Mouse (Mus musculus) gastrocnemius, postnatal 10 days (tissue): ENCODE data around the gene Ccdc15. TPM values are rescaled to one million over a fixed set of nuclear protein-coding genes. Genes with fewer than 3 reads are reported as not detected.

Experiments used
- DNase-seq: peaks from one replicate; pipeline ENCODE4 v3.0.0; 2021; ENCODE audit warnings: mixed read lengths
- total RNA-seq, 2 experiments: library from RNA; stranded (reverse); gene quantifications; 2 replicates each; pipeline ENCODE4 v1.2.3; 2021

Ccdc15 gene
- total RNA-seq, 2 experiments from 2014 or later, result 1.9 to 2.6 TPM

GRCm38 (mm10) chr9:37232201-37233195 is 115.7 kb downstream of the Ccdc15 start:
- DNase-seq, result no peak

DNA sequence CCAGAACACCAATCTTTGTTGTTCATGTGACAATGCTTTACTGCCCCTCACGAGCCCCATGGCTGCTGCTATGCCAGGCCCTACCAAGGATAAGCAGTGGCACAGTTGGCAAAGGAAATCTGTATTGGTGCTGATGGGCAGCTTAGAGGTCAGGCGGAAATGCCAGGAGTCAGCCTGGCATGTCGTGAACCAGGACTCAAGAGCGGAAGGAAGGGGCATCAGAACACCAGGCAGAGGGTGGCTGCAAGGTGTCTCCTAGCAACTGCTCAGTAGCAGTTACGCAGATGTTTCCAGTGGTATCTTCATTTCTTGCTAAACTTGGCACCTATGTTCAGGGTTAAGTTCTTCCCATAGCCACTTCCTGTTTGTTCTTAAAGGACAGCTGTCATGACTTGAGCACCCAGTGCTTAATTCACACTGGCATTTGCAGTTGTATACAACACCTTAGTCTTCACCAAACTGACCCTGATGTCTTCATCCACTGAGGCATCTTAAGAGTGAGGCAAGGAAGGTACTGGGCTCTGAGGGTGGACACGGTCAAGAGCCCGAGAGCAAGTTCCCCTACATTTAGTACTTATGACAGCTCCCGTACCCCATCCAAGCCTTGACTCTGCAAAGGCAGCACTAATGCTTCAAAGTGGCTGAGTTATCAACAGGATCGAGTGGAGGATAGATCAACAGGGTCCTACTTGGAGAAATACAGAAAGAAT is 117.6 kb downstream of the Ccdc15 start:
- DNase-seq, result no peak

DNA sequence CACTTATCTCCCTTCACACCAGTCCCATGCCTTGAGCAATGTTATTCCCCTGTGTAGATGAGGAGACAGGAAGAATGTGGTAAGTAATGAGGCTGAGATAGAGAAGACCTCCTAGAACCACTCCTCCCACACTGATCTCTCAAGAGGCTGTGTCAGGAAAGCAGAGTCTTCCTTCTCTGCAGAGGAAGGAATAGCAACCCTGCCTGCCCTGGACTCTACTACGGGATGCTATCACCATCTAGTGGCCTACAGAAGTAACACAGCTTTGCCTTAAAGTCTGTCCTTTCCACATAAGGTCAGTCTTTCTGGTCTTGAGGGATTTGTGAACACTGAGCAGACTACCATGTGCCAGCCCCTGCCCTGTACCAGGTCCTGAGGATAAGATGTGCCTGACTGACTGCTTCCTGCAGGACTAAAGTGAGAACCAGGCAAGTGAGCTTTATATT is 118.3 kb downstream of the Ccdc15 start:
- peak; percentile 45 for DNase-seq

Other genes with a start within 250 kb of the Ccdc15 start
- gene Pknox2, start 201.0 kb downstream of the Ccdc15 start, total RNA-seq, result 10 to 100 TPM; 27.9 TPM
- 1 to 10 TPM; 3.6 to 3.7 TPM for gene Tmem218, start 140.2 kb downstream of the Ccdc15 start, total RNA-seq
- 1 to 10 TPM; 1.8 to 8.8 TPM for gene Slc37a2, start 92.7 kb downstream of the Ccdc15 start, total RNA-seq
- 1 to 10 TPM in 1 of 2 experiments, under 1 TPM in 1; 0.84 to 1.6 TPM for gene Hepacam, start 18.9 kb upstream of the Ccdc15 start, total RNA-seq
- 10 to 100 TPM; 21.1 to 25.4 TPM for gene Robo4, start 53.5 kb upstream of the Ccdc15 start, total RNA-seq
- under 1 TPM; 0.18 to 0.21 TPM for gene Robo3, start 84.8 kb upstream of the Ccdc15 start, total RNA-seq
- gene Msantd2, start 140.9 kb upstream of the Ccdc15 start, total RNA-seq, result 10 to 100 TPM in 1 of 2 experiments, 1 to 10 TPM in 1; 8.9 to 12.3 TPM
- gene Esam, start 179.6 kb upstream of the Ccdc15 start, total RNA-seq, result 10 to 100 TPM; 50.9 to 53.8 TPM
- 1 to 10 TPM; 3.4 to 5.4 TPM for gene Vsig2, start 190.8 kb upstream of the Ccdc15 start, total RNA-seq
- gene Nrgn, start 204.5 kb upstream of the Ccdc15 start, total RNA-seq, result 1 to 10 TPM; 2.8 to 5.1 TPM
- 1 to 10 TPM; 4.0 to 4.4 TPM for gene Siae, start 207.3 kb upstream of the Ccdc15 start, total RNA-seq